Mouse (Mus musculus): Measurements from ENCODE around the gene Phkg2.
"Not testable (repeated sequence)": the region's sequence is repeated elsewhere in the genome, so short reads cannot be mapped to it uniquely, and the experiment has no call there.

Gene Phkg2

DNA sequence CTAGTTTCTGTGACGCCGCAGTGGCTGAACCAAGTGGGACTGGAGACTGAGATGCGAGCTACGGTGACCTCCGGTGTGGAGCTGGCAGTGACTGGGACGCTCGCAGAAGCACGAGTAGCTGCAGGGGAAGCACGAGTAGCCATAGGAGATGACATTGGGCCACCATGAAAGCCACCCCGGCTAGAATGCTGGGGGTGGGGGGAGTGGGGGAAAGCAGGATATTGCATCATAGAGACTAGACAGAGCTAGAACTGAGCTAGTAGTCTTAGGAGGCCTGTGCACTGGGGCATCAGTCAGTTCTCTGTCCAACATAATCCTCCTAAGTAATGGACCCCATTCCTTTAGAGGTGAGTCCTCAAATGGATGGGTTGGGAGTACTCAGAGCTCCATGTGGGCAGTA lies 31.1 kb downstream of the Phkg2 start:
- no peak for DNase-seq (ENCODE audit: low read depth)

DNA sequence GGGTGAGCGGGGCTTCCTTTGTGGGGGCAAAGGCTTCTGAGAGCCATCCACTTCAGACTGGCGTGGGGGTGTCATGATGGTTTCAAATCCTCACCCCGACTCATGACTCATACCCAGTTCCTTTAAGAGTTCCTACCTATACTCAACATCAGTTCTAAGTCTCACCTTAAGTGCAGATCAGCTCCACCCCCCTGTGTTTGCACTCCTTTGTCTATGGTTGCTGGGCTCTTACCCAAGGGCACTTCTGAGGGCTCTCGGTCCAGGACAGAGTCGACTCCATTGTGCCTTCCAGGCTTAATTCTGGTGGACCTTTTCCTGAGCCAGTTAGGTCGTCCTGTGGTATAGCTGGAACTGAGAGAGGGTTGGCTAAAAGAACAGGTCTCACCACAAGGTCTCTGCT lies 34.0 kb downstream of the Phkg2 start:
- no peak for DNase-seq (ENCODE audit: low read depth)

DNA sequence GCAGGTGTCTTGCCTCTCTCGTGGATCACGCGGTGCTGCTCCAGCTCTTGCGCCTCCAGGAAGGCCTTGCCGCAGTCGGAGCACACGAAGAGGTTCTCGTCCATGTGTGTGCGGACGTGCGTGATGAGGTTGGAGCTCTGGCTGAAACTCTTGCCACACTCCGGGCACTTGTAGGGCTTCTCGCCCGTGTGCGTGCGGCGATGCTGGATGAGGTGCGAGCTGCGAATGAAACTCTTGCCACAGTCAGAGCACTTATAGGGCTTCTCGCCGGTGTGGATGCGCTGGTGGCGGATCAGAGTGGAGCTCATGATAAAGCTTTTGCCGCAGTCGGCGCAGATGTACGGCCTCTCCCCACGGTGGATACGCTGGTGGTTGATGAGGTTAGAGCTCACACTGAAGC lies 37.9 kb downstream of the Phkg2 start:
- no peak for DNase-seq (ENCODE audit: low read depth)

DNA sequence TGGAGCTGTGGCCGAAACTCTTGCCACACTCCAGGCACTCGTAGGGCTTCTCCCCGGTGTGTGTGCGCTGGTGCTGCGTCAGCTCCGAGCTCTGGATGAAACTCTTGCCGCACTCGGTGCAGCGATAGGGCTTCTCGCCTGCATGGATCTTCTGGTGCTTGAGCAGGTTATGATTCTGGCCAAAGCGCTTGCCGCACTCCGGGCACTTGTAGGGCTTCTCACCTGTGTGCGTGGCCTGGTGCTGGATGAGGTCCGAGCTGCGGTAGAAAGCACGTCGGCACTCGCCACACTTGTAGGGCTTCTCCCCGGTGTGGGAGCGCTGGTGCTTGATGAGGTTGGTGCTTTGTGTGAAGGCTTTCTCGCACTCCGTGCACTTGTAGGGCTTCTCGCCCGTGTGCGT lies 38.4 kb downstream of the Phkg2 start:
- no peak for DNase-seq (ENCODE audit: low read depth)

DNA sequence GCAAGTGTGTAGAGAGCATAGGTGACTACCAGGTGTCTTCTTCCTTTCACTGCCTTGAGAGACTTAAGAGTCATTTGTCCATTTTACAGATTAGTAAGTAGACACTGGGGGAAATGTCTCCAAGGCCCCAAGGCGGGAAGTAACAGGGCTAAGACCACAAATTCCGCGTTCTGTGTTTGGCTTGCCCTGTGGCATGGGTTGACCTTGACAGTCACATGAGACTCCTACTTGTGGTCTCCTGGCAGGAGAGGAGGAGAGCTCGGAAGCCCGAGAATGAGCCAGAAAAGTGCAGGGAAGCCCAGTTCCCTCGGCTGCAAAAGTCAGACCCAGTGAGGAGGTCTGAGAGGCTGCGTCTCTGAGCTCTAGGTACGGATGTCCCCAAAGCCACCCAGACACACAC lies 40.4 kb downstream of the Phkg2 start:
- no peak for DNase-seq (ENCODE audit: low read depth)

DNA sequence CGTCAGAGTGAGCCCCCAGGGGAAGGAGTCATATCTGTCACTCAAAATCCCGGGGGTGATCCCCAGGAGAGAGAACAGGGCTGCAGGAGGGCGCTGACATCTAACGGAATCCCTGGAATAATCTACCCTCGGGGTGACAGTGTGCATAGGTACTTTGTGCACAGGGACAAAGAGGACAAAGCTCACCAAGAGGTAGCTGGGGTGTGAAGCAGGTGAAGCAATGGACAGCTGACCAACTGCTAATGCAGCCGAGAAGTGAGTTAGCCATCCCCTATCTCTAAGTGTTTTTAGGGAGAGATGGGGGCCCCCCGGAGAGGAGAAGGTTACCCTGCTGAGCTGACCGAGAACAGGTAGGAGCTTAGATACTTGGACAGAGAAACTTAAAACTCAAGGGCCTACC lies 41.0 kb downstream of the Phkg2 start:
- DNase-seq (ENCODE audit: low read depth): no peak

DNA sequence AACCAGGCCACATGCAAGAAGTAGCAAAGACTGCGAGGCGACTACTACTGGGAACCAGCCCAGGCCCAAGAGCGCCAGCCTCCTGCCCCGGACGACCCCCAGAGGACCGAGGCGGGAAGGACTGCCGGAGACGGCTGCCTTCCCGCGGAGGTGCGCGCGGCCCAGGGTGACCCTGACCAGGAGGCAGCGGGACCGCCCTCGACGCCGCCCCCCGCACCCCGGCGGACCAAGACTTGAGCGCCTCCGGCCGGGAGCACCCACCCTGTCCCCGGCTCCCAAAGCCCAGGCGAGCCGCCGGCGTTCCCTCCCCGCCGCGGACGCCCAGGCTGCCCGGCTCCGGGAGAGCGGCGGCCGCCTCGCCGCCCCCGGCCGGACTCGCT lies 41.4 kb downstream of the Phkg2 start:
- DNase-seq (ENCODE audit: low read depth): no peak

DNA sequence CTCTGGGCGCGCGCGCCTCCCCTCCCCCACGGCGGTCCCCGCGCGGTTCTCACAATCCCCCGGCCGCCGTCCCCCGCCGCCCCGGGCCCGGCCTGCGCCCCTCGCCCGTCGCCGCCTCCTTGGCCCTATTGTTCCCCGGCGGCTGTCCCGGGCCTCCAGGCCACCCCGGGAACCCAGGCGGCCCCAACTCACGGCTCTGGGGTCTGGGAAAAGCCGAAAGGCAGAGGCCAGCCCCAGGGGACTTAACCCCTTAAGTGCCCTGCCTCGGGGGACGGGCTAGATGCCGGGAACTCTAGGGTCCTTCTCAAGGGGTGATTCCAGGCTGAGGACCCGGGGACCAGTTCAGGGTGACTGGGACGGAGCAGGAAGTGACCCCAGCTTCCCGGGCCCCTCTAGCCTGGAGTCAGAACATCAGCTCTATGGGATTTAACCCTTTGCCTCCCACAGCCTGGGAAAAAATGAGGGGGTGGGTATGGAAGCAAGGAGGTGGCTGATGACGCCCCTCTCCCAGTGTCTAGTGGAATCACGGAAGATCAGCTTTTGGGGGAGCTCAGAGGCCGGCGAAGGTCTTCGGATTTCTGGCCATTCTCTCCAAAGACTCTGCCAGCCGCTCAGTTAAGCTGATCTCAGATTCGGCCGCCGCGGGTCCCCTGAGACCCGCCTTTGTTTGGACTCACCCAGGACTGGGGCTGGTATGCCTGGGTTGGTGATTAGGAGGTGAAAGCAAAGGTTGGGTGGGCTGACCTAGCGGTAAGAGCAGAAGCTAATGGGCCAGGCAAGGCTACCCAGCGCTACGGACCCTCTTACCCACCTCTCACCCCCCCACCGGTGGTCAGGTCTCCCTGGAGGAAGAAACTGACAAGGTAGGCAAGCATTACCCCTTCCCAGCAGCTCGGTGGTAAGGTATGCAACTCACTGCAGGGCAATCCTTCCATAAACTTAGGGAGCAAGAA lies 42.0 kb downstream of the Phkg2 start, which contains the start of gene Zfp629:
Gene Zfp629 (minus strand): TSS at position 907 of the 953 bp plus-strand sequence.
- peak; percentile 40 for DNase-seq (ENCODE audit: low read depth)

DNA sequence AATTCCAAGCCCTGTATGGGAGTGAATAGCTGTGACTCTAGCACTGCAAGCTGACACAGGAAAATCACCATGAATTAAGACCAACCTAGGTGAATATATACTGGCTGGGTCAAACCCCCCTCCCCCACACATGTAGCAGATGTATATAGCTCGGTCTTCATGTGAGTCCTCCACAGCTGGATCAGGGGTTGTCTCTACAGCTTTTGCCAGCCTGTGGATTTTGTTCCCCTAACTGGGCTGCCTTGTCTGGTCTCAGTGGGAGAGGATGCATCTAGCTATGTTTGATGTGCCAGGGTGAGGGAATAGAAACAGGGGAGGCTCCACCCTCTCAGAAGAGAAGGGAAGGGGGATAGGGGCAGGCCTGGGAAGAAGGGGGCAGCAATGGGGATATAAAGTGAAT lies 43.2 kb downstream of the Phkg2 start:
- DNase-seq (ENCODE audit: low read depth): no peak

DNA sequence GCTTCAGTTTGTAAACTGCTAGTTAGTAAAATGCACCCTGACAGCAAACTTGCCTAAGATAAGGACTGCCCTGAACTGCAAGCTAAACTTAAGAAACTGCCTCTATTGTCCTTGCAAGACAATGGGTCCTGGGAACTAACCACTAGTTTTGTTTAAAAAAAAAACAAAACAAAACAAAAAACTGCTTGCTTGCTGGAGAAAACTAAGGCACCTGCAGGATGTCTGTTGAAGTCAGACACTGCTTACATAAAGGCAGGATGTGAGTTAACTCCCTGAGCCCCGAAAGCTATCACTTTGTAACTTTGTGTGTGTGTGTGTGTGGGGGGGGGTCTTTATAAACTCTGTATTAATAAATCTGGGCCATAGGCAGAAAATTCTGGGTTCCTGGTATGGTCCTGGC lies 43.7 kb downstream of the Phkg2 start:
- no peak for DNase-seq (ENCODE audit: low read depth)

DNA sequence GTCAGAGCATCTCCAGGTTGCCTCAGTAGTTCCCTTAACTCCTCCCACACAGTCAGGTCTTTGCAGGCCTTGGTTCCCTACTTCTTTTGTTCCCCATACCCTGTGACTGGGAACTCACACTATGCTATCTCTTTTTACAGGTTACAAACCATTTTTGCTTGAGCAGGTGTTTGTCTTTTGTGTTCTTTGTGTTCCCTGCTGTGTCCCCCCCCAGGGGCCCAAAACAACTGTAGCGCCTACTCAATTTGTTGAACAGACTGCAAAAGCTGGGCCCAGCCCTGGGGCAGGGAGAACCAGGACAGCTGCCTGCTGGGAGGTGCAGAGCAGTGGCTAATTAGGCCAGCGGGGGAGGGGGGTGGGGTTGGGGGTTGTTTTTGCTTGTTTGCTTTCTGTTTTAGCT lies 44.8 kb downstream of the Phkg2 start:
- no peak for DNase-seq (ENCODE audit: low read depth)

DNA sequence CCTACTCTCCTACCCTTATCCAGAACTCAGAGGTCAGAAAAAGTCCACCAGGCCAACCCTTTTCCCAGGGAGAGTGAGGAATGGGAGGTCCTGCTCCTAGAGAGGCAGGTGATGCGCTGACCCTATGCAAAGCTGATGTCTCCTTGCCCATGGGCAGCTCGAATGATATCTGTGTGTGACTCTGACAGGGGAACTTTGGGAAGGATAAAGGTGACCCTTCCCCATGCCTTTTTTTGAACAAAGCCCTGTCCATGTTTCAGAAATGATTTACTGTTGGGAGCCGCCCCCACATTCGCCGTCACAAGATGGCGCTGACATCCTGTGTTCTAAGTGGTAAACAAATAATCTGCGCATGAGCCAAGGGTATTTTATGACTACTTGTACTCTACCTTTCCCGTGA lies 45.3 kb downstream of the Phkg2 start:
- DNase-seq (ENCODE audit: low read depth): not testable (repeated sequence)

DNA sequence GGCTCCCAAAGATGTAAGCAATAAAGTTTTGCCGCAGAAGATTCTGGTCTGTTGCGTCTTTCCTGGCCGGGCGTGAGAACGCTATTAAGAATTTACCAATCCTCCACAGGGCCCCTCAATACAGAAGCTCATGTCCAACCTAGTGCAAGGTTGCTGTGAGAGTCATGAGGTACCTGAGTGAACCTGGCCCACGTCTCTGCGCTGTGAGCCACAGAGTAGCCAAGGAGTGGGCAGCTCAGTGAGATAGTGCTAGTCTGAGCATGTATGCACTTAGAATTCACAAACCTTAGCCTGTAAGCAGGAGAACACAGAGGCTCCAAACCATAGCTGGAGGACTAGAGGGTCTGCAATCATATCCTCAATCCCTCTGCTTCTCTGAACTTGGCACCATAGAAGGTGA lies 52.9 kb downstream of the Phkg2 start:
- no peak for DNase-seq (ENCODE audit: low read depth)

DNA sequence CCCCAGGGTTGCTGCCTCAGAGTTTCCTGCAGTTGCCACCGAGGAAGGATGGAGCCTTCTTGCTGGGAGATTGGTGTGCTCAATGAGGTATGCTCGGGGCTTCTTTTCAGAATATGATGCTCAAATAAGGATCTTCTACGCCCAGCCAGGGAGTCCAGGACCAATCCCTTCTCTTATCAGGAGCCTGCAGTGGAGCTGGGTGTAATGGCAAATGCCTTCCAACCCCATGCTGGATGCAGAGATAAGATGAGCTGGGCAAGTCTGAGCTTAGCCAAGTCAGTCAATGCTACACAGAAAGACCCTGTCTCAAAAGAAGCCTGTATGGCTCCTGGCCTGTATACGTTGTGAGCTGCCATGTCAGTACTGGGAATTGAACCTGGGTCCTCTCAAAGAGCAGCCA lies 53.3 kb downstream of the Phkg2 start:
- peak; percentile 72 for DNase-seq (ENCODE audit: low read depth)

DNA sequence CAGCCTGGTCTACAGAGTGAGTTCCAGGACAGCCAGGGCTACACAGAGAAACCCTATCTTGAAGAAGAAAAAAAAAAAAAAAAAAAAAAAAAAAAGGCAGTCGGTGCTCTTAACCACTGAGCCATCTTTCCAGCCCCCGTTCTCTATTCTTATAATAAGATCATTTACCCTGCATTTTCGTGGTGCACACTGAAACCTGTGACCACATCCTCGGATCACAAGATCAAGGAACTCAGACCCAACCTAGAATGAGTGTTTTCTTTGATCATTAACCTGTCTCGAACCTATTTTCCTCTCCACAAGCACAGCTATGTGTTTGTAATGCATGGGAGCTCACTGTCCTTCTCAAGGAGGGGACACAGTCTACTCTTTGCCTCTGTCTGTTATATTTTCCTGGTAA lies 55.5 kb downstream of the Phkg2 start:
- no peak for DNase-seq (ENCODE audit: low read depth)

DNA sequence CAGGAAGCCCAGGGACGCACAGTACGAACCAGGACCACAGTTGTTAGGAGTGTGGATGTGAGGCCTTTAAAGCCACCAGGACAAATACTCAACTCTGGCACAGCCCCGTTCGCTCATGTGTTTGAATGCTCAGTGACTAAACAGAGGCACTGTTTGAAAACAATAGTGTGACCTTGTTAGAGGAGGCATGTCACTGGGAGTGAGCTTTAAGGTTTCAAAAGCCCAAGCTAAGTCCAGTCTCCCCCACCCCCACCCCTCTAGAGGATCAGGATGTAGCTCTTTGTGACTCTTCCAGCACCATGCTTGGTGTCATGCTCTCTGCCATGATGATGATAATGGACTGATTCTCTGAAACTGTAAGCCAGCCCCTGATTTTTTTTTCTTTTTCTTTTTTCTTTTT lies 58.3 kb downstream of the Phkg2 start:
- no peak for DNase-seq (ENCODE audit: low read depth)

Data from c-Kit-positive CD71-positive TER-119-negative erythroid progenitor cells, embryonic 14.5 days (primary cell).